Mouse (Mus musculus): ENCODE measurements at regions not wholly inside any gene's neighbourhood (a gene's known extent, or its start where the extent isn't known, plus 50 kb on each side); places are given as distances from the start of the nearest gene placed in this dataset.
"Not testable (repeated sequence)": the region's sequence is repeated elsewhere in the genome, so short reads cannot be mapped to it uniquely, and the experiment has no call there.

DNA sequence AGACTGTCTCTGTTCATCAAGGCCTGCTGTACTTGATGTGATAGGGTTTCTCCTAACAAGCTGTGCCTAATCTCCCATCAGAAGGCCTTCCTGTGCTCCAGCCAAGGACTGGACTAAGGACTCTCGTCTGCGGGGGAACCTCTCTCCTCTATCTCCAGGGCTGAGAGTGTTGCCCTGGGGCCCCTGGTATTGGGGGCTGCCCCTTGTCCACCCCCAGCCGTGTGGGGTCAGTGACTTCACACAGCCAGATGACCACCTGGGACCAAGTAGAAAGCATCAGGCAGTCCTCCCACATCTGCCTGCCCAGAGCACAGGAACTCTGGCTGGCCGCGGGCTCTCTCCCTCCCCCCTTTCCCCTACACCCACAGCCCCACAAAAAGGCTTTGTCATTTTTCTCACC, 651.5 kb upstream of the Kif2b start:
- no peak for DNase-seq (ENCODE audit: low spot score)

DNA sequence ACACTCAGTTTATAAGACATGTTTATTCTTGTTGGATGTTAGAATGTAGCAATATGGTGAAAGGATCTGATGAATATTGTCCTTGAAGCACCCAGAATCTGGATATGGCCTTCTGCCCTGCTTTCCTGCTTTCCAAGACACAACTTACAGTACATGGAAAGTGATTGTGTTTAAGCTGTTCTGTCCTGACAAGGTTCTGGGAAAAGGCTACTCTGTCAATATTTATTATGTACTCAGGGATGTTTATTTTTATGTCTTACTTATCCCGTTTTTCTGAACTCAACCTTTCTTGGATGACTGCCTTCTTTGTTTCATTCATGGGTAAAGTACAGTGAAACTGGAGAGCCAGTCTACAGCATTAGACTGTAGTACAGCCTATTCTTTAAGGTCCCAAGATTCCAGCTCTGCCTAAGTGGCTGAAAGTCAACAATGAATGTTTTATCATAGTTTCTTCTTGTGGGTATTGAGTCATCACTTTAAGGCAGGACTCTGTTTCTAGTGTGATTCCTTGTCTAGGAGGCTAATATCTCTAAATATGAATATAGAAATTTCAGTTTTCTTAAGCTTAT, 631.7 kb upstream of the Kif2b start:
- no peak for DNase-seq (ENCODE audit: low spot score)

DNA sequence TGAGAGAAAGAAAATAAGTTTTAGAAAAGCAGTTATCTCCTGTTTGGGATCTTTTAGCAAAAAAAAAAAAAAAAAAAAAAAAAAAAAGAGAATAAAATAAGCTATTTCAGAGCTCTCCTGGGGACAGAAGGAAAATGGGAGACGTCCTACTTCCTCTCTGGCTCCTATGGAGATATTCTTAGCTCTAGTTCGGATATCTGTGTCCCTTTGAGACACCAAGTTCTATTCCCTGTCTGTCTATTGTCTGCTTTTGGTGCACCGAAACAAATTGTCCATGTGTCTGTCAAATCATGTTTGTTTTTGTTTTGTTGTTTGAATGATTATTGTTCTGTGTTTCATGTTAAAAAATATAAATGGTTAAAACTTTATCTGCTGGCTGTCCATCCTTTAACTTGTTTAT, 601.0 kb upstream of the Kif2b start:
- DNase-seq (ENCODE audit: low spot score) = not testable (repeated sequence)

DNA sequence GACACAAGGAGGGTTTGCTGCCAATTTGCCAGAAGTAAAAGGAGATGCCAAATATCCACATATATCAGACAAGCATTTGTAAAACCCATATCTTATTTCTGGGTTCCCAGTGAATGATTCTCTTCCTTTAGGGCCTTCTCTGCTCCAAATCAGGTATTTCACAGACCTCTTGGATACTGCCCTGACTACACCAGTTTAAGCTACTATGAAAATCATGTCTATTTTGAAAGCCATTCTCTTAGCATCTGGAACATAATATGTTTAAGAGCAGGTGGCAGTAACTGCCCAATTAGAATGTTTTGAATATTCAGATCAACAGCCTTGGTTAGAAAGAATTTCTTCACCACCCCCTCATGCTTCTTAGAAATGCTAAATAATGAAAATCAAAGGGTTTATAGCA, 575.8 kb upstream of the Kif2b start:
- DNase-seq (ENCODE audit: low spot score) = no peak

DNA sequence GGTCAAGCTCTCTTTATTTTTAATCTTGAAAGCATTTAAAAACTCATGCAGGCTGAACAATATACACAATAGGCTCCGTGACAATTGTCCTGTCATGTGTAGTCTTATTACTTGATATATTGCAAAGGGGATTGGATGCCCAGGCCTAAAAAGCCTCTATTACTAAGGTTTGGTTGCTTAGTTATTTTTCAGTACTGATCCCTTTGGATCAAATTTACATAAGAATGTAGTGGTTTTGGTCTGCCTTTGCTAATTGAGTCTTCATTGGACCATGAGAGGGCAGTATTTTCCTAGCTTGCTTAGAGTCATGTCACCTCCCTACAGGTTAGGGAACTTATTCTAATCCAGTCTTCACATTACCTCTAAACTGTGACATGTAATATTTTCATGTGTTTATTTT, 558.3 kb upstream of the Kif2b start:
- DNase-seq (ENCODE audit: low spot score) = peak; percentile 6

DNA sequence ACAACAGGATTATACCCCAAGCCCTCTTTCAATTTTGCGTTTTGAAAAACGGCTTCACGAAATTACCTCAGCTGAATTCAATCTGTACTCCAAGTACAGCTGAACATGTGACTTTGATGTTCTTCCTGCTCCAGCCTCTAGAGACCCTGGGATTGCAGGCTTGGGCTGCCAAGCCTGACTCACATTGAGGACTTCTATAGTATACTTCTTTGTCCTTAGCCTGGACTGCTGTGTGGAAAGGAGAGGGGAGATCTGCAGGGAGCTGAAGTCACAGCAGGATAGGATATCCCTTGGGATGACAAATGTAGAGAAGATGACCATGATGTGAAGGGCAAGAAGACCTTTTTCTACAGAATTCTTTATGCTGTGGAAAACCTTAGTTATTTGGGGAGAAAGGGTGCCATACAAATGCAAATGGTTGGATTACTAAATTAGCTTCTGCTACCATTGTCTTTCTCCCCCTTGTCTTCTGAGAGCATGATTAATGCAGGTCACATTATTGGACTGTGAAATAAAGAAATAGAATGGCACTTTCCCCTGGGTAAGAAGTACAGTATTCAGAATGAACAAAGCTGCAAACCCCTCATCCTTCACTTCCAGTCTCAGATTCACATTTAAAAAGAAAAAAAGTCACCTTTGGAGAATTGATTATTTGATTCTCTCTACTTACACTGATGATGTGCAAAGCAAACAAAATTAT, 557.7 kb upstream of the Kif2b start:
- DNase-seq (ENCODE audit: low spot score) = no peak

DNA sequence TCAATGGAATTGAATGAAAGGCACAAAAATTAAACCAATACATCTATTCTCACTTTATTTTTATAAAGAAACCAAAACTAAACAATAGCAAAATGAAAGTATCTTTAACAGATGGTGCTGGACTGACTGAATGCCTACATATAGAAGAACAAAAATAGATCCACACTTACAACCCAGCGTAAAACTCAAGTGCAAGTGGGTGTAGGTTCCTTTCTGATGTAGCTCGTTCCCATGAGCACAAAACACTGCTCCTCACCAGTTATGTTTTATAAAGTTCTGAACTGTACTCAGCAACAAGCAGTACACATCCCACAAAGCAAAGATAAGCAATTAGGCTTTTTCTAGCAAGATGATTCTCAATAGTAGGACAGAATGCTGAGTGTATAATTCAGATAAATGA, 507.4 kb upstream of the Kif2b start:
- DNase-seq (ENCODE audit: low spot score) = no peak

DNA sequence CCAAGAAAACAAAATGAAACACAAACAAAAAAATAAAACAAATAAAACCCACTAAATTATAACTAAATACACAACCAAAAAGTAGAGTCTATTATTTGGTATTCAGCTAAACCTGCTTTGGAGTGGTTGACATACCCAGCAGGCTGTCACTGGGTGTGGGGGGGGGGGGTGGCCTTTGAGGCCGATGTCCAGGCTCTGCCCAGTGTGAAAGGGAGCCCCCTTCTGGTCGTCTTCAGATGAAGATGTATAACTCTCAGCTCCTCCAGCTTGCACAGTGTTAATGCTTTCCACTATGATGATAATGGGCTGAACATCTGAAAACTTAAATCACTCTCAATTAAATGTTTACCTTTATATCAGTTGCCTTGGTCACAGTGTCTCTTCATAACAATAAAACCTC, 464.3 kb upstream of the Kif2b start:
- DNase-seq (ENCODE audit: low spot score) = peak; percentile 36

DNA sequence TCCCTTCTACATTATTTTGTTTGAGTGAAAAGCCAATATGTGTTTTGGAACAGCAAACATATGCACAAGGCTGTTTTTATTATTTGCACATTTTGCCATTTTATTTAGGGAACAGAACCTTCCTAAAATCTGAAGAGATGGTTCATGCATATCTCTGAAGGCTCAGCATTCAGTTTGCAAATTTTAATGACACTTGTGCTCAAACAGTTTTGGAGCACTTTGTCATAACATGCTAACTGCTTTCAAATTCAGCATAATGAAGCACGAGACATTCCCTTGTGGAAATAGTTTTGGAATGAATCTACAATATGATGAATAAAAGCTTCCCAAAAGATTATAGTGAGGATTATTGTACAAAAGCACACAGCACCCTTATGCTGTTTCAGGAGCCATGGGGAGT, 462.8 kb upstream of the Kif2b start:
- no peak for DNase-seq (ENCODE audit: low spot score)

DNA sequence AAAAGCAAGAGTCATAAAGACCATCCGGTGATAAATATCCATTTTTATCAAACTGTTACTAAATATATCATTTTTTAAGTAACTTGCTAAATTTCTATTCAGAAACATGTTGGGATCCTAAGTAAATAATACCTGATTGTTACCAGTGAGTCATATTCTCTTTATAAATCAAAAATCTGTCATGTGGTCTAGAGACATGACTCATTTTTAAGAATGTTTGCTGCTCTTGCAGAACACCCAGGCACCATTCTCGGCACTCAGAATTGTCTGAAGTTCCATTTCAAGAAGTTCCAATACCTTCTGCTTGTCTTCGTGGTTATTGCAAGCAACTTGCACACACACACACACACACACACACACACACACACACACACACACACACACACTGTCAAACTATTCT, 441.1 kb upstream of the Kif2b start:
- no peak for DNase-seq (ENCODE audit: low spot score)

DNA sequence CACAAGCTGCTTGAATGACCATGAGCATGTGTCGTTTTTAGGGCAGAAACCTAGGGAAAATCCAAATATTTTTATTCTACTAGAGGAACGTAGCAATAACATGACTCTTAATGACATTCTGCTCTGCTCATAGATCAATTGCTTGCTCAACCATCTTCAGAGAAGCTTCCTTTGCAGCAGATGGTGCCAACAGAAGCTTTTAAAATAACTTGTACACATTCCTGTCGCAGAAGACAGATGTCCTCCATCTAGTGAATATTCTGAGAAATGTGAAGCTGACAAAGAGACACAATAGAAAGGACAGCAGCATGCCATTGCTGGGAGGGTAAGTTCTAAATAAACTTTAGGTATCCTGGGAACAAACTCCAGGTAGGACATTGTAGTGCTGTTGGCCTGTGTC, 433.9 kb upstream of the Kif2b start:
- DNase-seq (ENCODE audit: low spot score) = no peak

DNA sequence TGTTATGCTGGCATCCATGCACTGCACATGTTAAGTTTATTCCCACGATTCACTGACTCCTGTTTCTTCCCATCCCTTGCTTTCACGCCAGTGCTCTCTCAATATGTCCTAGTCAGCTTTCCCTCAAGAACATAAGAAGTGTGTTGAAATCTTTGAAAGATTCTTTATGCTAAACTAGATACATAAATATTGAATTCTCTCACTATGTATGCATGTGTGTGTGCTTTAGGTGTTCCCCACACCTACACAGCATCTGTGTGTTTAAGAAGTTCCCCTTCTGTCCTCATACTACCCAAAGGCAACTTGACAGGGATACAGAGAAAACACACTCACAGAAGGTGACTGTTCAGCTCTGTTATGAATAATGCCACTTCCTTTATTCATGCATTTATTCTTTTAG, 418.2 kb upstream of the Kif2b start:
- no peak for DNase-seq (ENCODE audit: low spot score)

DNA sequence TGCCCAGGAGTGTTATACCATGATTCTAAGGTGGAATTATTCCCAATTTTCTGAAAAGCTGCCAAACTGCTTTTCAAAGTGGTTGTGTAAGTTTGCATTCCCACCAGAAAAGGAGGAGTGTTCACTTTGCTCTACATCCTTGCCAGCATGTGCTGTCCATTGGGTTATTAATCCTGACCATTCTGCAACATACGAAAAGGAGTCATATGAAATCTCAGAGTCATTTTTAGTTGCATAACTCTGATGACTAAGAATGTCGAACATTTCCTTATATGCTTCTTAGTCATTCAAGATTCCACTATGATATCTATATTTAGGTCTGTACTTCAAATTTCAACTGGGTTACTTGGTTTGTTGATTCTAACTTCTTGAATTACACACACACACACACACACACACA, 392.2 kb upstream of the Kif2b start:
- DNase-seq (ENCODE audit: low spot score) = no peak

DNA sequence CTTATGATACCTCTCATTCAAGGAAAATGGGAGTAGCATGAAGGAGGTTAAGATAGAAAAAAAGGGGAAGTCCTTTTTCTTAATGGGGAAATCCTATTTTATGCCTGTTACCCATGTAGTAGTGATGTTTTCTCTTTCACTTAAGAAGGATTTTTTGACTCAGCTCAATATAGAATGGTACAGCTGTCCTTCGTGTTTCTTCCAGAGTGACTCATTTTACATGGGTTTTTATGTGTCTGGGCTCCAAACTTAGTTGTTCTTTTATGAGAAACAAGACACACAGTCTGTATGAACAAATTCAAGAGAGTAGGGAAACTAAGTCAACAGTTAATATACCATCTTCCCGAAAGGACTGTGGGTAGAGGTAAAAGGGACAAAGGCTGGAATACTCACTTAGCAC, 367.0 kb upstream of the Kif2b start:
- DNase-seq (ENCODE audit: low spot score) = no peak

Measured in retina, embryonic 14.5 days (tissue).